Mouse (Mus musculus): ENCODE data around the gene Cdh3. TPM values are rescaled to one million over a fixed set of nuclear protein-coding genes. Genes with fewer than 3 reads are reported as not detected.

The Cdh3 gene
- polyA plus RNA-seq, 1 experiment from 2014 or later: 4.6 TPM

DNA sequence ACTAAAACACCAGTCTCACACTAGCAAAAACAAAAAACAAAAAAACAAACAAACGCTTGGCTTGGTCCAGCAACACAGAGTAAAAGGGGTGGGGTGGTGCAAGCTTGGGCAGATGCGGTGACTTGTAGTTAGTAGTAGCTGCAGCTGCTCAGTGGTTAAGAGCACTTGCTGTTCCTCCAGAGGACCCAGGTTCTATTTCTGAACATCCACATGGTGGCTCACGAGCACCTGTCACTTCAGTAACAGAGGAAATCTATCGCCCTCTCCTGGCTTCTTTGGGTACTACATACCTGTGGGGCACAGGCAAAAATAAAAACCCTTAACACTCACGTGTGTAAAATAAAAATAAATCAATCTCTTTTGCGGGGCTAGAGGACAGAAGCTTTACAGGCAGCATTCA, 23.8 kb downstream of the Cdh3 start:
- H3K4me2 ChIP-seq (ENCODE audit: low read depth, low read length): no peak overlapping the region
- no peaks in the 10 kb centered on the region for H3K27me3 ChIP-seq (ENCODE audit: control insufficient read depth, insufficient read depth, low read length)
- 43% methylated on average over 6 of the region's 6 CpGs for WGBS
- 0 out of 2 replicates have a peak, but pooled peaks cover 3% of the 10 kb centered on the region for H3K4me1 ChIP-seq (ENCODE audit: control insufficient read depth, insufficient read depth, low read length)
- no peak overlapping the region for H3K9ac ChIP-seq (replicated peaks; ENCODE audit: low read depth, low read length)
- no peak overlapping the region for H3K4me3 ChIP-seq (ENCODE audit: low read depth, low read length)
- no peaks in the 10 kb centered on the region for H3K9me3 ChIP-seq (ENCODE audit: control insufficient read depth, low read length)
- no peak for ATAC-seq (ENCODE audit: low read depth)
- H3K36me3 ChIP-seq (ENCODE audit: control insufficient read depth, insufficient read depth, low read length): no peaks in the 10 kb centered on the region
- no peak overlapping the region for H3K27ac ChIP-seq (ENCODE audit: low read depth, low read length)

DNA sequence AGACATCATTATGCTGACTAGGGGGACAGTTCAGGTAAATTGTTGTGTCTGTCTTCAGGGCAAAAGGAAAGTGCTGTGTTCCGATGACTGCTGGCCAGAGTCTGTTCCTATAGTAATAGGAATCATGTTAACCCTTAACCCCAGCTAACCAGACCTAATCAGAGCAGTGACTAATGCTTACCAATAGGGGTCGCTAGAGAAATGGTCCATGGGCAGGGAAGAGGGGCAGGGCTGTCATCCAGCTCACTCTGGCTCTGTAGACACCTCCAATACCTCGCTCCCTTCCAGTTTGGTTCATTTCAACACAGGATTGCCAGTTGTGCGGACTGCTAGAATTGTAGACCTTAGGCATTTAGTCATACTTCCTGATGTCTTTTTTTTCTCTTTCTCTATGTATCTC, 24.8 kb downstream of the Cdh3 start:
- no peak overlapping the region for H3K27ac ChIP-seq (ENCODE audit: low read depth, low read length)
- no peaks in the 10 kb centered on the region for H3K27me3 ChIP-seq (ENCODE audit: control insufficient read depth, insufficient read depth, low read length)
- no peaks in the 10 kb centered on the region for H3K9me3 ChIP-seq (ENCODE audit: control insufficient read depth, low read length)
- no peaks in the 10 kb centered on the region for H3K36me3 ChIP-seq (ENCODE audit: control insufficient read depth, insufficient read depth, low read length)
- no peak overlapping the region for H3K9ac ChIP-seq (replicated peaks; ENCODE audit: low read depth, low read length)
- no peak for ATAC-seq (ENCODE audit: low read depth)
- WGBS: 75% methylated on average over 4 of the region's 4 CpGs
- H3K4me2 ChIP-seq (ENCODE audit: low read depth, low read length): no peak overlapping the region
- H3K4me1 ChIP-seq (ENCODE audit: control insufficient read depth, insufficient read depth, low read length): 0 out of 2 replicates have a peak, but pooled peaks cover 3% of the 10 kb centered on the region
- no peak overlapping the region for H3K4me3 ChIP-seq (ENCODE audit: low read depth, low read length)

DNA sequence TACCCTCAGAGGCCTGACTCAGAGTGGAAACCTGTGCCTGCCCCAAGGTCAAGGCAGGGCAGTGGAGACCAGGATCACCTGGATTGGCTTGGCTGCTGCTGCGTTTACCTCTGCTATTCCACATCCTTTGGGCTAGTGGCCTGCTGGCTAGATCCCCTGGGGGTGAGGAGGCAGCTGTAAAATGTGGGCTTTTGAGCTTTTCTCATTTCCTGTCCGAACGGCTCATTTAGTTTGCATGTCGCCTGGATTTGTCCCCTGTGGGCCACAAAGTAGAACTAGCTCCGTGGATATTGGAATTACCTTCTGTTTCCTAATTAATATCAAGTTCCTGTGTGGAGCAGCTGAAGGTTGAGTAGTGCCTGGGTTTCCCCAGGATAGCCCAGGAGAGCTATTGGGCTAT, 28.5 kb downstream of the Cdh3 start:
- H3K27me3 ChIP-seq (ENCODE audit: control insufficient read depth, insufficient read depth, low read length): no peaks in the 10 kb centered on the region
- WGBS: 23% methylated on average over 5 of the region's 5 CpGs
- H3K9ac ChIP-seq (replicated peaks; ENCODE audit: low read depth, low read length): no peak overlapping the region
- H3K9me3 ChIP-seq (ENCODE audit: control insufficient read depth, low read length): no peaks in the 10 kb centered on the region
- no peak overlapping the region for H3K27ac ChIP-seq (ENCODE audit: low read depth, low read length)
- ATAC-seq (ENCODE audit: low read depth): no peak
- no peaks in the 10 kb centered on the region for H3K36me3 ChIP-seq (ENCODE audit: control insufficient read depth, insufficient read depth, low read length)
- H3K4me3 ChIP-seq (ENCODE audit: low read depth, low read length): no peak overlapping the region
- H3K4me1 ChIP-seq (ENCODE audit: control insufficient read depth, insufficient read depth, low read length): 0 out of 2 replicates have a peak, but pooled peaks cover 3% of the 10 kb centered on the region
- H3K4me2 ChIP-seq (ENCODE audit: low read depth, low read length): no peak overlapping the region

DNA sequence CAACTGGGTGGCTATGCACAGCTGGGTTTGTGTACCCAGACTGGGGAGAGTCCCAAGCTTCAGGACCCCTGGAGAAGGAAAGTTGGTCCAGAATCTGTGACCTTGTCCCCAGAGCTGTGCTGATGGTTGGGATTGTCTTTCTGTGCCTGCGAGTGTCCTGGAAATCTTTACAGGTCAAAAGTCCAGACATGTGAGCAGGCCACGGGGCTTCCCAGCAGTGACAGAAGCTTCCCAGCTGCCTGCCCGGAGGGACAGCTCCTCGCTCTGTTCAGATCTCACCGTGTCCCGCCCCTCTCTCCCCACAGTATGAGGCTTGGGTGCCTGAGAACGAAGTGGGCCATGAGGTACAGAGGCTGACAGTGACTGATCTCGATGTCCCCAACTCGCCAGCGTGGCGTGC, 30.3 kb downstream of the Cdh3 start:
- no peaks in the 10 kb centered on the region for H3K36me3 ChIP-seq (ENCODE audit: control insufficient read depth, insufficient read depth, low read length)
- no peak overlapping the region for H3K4me2 ChIP-seq (ENCODE audit: low read depth, low read length)
- H3K9me3 ChIP-seq (ENCODE audit: control insufficient read depth, low read length): no peaks in the 10 kb centered on the region
- no peak overlapping the region for H3K9ac ChIP-seq (replicated peaks; ENCODE audit: low read depth, low read length)
- no peaks in the 10 kb centered on the region for H3K27me3 ChIP-seq (ENCODE audit: control insufficient read depth, insufficient read depth, low read length)
- 0 out of 2 replicates have a peak, but pooled peaks cover 3% of the 10 kb centered on the region for H3K4me1 ChIP-seq (ENCODE audit: control insufficient read depth, insufficient read depth, low read length)
- no peak overlapping the region for H3K4me3 ChIP-seq (ENCODE audit: low read depth, low read length)
- H3K27ac ChIP-seq (ENCODE audit: low read depth, low read length): no peak overlapping the region
- no peak for ATAC-seq (ENCODE audit: low read depth)
- WGBS: 88% methylated on average over 11 of the region's 11 CpGs

DNA sequence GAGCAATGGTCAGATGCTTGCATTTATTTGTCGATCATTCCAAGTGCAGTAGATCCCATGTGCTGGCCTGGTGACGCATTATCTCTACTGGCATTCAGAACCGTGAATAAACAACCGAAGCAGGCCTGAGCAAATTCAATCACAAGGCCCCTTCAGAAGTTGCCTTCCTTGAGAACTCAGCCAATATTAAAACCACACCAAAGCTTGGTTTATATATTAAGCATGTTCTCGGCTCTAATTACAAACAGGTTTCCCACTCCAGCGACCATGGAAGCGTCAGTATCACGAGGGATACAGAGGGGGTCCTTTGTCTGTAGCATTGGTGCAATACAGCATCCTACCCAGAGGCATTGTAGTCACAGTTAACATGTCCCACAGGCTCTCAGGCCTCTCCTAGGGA, 32.4 kb downstream of the Cdh3 start:
- H3K4me3 ChIP-seq (ENCODE audit: low read depth, low read length): no peak overlapping the region
- no peak overlapping the region for H3K4me2 ChIP-seq (ENCODE audit: low read depth, low read length)
- WGBS: 77% methylated on average over 8 of the region's 8 CpGs
- no peaks in the 10 kb centered on the region for H3K36me3 ChIP-seq (ENCODE audit: control insufficient read depth, insufficient read depth, low read length)
- H3K4me1 ChIP-seq (ENCODE audit: control insufficient read depth, insufficient read depth, low read length): 0 out of 2 replicates have a peak, but pooled peaks cover 3% of the 10 kb centered on the region
- no peak for ATAC-seq (ENCODE audit: low read depth)
- H3K9me3 ChIP-seq (ENCODE audit: control insufficient read depth, low read length): no peaks in the 10 kb centered on the region
- no peak overlapping the region for H3K27ac ChIP-seq (ENCODE audit: low read depth, low read length)
- H3K27me3 ChIP-seq (ENCODE audit: control insufficient read depth, insufficient read depth, low read length): no peaks in the 10 kb centered on the region
- no peak overlapping the region for H3K9ac ChIP-seq (replicated peaks; ENCODE audit: low read depth, low read length)

DNA sequence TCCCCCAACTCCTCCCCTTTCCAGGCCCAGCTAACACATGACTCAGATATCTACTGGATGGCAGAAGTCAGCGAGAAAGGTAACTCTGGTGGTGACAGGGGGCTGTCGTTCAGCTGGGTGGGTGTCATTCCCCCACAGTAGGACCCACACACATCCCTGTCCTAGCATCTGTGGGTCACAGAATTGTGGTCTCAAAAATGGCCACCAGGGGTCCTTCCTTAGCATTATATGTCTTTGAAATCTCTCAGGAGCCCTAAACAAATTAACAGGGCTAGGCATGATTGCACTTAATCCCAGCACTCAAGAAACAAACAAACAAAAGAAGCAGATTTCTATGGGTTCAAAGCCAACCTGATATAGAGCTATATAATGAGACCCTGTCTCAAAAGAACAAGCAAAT, 34.5 kb downstream of the Cdh3 start:
- Histone ChIP-seq H3K36me3 (ENCODE audit: control insufficient read depth, insufficient read depth, low read length) (no peaks in the 10 kb centered on the region), H3K9ac (replicated peaks; ENCODE audit: low read depth, low read length) (no peak overlapping the region), H3K9me3 (ENCODE audit: control insufficient read depth, low read length) (no peaks in the 10 kb centered on the region), H3K4me3 (ENCODE audit: low read depth, low read length) (no peak overlapping the region), H3K27ac (ENCODE audit: low read depth, low read length) (no peak overlapping the region), H3K4me1 (ENCODE audit: control insufficient read depth, insufficient read depth, low read length) (no peaks in the 10 kb centered on the region), H3K27me3 (ENCODE audit: control insufficient read depth, insufficient read depth, low read length) (no peaks in the 10 kb centered on the region), H3K4me2 (ENCODE audit: low read depth, low read length) (no peak overlapping the region)
- 97% methylated on average over 2 of the region's 2 CpGs for WGBS
- ATAC-seq (ENCODE audit: low read depth): no peak

DNA sequence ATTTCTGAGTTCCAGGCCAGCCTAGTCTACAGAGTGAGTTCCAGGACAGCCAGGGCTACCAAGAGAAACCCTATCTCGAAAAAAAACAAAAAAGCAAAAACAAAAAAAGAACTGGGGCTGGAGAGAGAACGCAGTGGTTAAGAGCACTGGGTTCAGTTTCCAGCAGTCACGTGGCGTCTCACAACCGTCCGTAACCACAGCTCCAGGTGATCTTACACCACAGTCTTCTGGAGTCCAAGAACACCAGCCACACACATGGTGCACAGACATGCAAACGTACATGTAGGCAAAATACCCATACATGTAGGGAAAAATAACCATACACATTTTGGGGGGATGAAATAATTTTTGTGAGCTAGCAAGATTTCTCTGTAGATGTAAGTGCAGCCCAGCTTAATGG, 36.1 kb downstream of the Cdh3 start:
- ATAC-seq (ENCODE audit: low read depth): no peak
- WGBS: 93% methylated on average over 7 of the region's 7 CpGs
- Histone ChIP-seq H3K27ac (ENCODE audit: low read depth, low read length) (no peak overlapping the region), H3K36me3 (ENCODE audit: control insufficient read depth, insufficient read depth, low read length) (no peaks in the 10 kb centered on the region), H3K27me3 (ENCODE audit: control insufficient read depth, insufficient read depth, low read length) (no peaks in the 10 kb centered on the region), H3K4me1 (ENCODE audit: control insufficient read depth, insufficient read depth, low read length) (no peaks in the 10 kb centered on the region), H3K4me3 (ENCODE audit: low read depth, low read length) (no peak overlapping the region), H3K9me3 (ENCODE audit: control insufficient read depth, low read length) (no peaks in the 10 kb centered on the region), H3K4me2 (ENCODE audit: low read depth, low read length) (no peak overlapping the region), H3K9ac (replicated peaks; ENCODE audit: low read depth, low read length) (no peak overlapping the region)

DNA sequence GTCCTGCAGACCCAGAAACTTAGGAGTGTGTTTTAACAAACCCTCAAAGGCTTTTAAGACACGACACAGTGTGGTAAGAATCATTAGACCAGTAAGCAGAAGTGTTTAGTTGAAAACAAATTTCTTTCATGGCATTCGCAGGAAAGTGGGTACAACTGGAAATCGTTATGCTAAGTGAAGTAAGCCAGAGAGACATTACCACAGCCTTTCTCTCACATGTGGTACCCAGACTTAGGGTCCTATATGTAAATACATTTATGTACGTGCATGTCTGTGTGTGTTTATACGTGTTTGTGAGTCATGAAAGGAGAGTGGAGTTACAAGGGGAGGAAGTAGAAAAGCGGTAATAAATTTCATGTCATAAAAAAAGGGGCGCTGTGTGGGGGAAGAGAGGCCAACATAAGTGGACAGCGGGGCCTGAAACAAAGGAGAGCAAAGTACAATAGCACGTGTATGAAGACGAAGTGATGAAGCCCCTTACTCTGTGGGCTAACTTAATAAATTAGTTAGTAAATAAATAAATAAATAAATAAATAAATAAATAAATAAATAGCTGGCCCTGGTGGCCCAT, 37.8 kb downstream of the Cdh3 start:
- no peak for ATAC-seq (ENCODE audit: low read depth)
- Histone ChIP-seq H3K36me3 (ENCODE audit: control insufficient read depth, insufficient read depth, low read length) (no peaks in the 10 kb centered on the region), H3K9me3 (ENCODE audit: control insufficient read depth, low read length) (no peaks in the 10 kb centered on the region), H3K9ac (replicated peaks; ENCODE audit: low read depth, low read length) (no peak overlapping the region), H3K4me1 (ENCODE audit: control insufficient read depth, insufficient read depth, low read length) (no peaks in the 10 kb centered on the region), H3K27ac (ENCODE audit: low read depth, low read length) (no peak overlapping the region), H3K4me2 (ENCODE audit: low read depth, low read length) (no peak overlapping the region), H3K4me3 (ENCODE audit: low read depth, low read length) (no peak overlapping the region), H3K27me3 (ENCODE audit: control insufficient read depth, insufficient read depth, low read length) (no peaks in the 10 kb centered on the region)
- WGBS: 66% methylated on average over 10 of the region's 10 CpGs

DNA sequence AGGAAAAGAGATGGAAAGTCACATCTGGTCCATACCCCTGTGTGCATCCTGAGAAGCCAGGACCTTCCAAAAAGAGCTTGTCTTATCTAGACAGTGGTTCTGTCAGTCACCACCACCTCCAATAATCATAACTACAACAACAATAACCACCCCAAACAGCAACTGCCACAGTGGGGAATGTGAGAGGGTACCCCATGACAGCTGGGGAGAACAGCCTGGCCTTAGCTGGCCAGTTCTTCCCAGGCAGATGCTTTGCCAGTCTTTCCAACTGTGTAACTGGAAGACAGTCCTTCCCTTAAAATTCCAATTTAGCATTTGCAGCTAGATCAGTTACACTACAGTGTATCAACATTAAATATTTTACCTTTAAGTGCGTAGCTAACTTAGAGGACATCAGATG, 40.2 kb downstream of the Cdh3 start:
- no peaks in the 10 kb centered on the region for H3K4me1 ChIP-seq (ENCODE audit: control insufficient read depth, insufficient read depth, low read length)
- H3K27me3 ChIP-seq (ENCODE audit: control insufficient read depth, insufficient read depth, low read length): no peaks in the 10 kb centered on the region
- no peak overlapping the region for H3K9ac ChIP-seq (replicated peaks; ENCODE audit: low read depth, low read length)
- 94% methylated on average over 1 of the region's 1 CpGs for WGBS
- H3K27ac ChIP-seq (ENCODE audit: low read depth, low read length): no peak overlapping the region
- H3K4me3 ChIP-seq (ENCODE audit: low read depth, low read length): no peak overlapping the region
- H3K36me3 ChIP-seq (ENCODE audit: control insufficient read depth, insufficient read depth, low read length): no peaks in the 10 kb centered on the region
- no peaks in the 10 kb centered on the region for H3K9me3 ChIP-seq (ENCODE audit: control insufficient read depth, low read length)
- ATAC-seq (ENCODE audit: low read depth): no peak
- no peak overlapping the region for H3K4me2 ChIP-seq (ENCODE audit: low read depth, low read length)

All from neural tube, embryonic 14.5 days (tissue).